Mouse (Mus musculus): ENCODE data around the gene Ccdc173. TPM values are rescaled to one million over a fixed set of nuclear protein-coding genes. Genes with fewer than 3 reads are reported as not detected.

Ccdc173 gene
- polyA plus RNA-seq, 1 experiment from 2014 or later, result 0.08 TPM

GRCm38 (mm10) chr2:69714126-69714525 is 75.2 kb downstream of the Ccdc173 start:
- ATAC-seq (ENCODE audit: low read depth), result no peak
- WGBS (ENCODE audit: insufficient replicate concordance), result 55% methylated on average over 5 of the region's 5 CpGs
- Histone ChIP-seq H3K27me3 (ENCODE audit: control insufficient read depth, insufficient read depth, low read depth, low read length) (no peaks in the 10 kb centered on the region), H3K4me2 (ENCODE audit: low read depth, low read length) (no peak overlapping the region), H3K27ac (ENCODE audit: low read length) (no peak overlapping the region), H3K9me3 (replicated peaks; ENCODE audit: control insufficient read depth, low read length) (no peaks in the 10 kb centered on the region), H3K36me3 (ENCODE audit: control insufficient read depth, insufficient read depth) (no peaks in the 10 kb centered on the region), H3K4me3 (ENCODE audit: low read depth, low read length) (no peak overlapping the region), H3K4me1 (ENCODE audit: control insufficient read depth, low read depth, low read length) (peaks cover 4% of the 10 kb centered on the region), H3K9ac (ENCODE audit: low read depth, low read length) (no peak overlapping the region)

- no peak overlapping the region for H3K27ac ChIP-seq (ENCODE audit: low read length)
- H3K4me1 ChIP-seq (ENCODE audit: control insufficient read depth, low read depth, low read length), result peaks cover 4% of the 10 kb centered on the region
- H3K27me3 ChIP-seq (ENCODE audit: control insufficient read depth, insufficient read depth, low read depth, low read length), result no peaks in the 10 kb centered on the region
- 22% methylated on average over 4 of the region's 4 CpGs for WGBS (ENCODE audit: insufficient replicate concordance)
- no peaks in the 10 kb centered on the region for H3K9me3 ChIP-seq (replicated peaks; ENCODE audit: control insufficient read depth, low read length)
- H3K9ac ChIP-seq (ENCODE audit: low read depth, low read length), result no peak overlapping the region
- ATAC-seq (ENCODE audit: low read depth), result no peak
- peak overlapping the region; percentile 72 for H3K4me3 ChIP-seq (ENCODE audit: low read depth, low read length)
- no peaks in the 10 kb centered on the region for H3K36me3 ChIP-seq (ENCODE audit: control insufficient read depth, insufficient read depth)
- peak overlapping the region; percentile 74 for H3K4me2 ChIP-seq (ENCODE audit: low read depth, low read length)
Observed at GRCm38 (mm10) chr2:69713626-69714014, 75.8 kb downstream of the Ccdc173 start.

- Histone ChIP-seq H3K36me3 (ENCODE audit: control insufficient read depth, insufficient read depth) (no peaks in the 10 kb centered on the region), H3K9ac (ENCODE audit: low read depth, low read length) (peak within 1 kb of the TSS; percentile 63), H3K4me3 (ENCODE audit: low read depth, low read length) (peak within 1 kb of the TSS; percentile 72), H3K27me3 (ENCODE audit: control insufficient read depth, insufficient read depth, low read depth, low read length) (no peaks in the 10 kb centered on the region), H3K27ac (ENCODE audit: low read length) (peak within 1 kb of the TSS; percentile 37; the same call in 1 of the 2 replicates), H3K4me1 (ENCODE audit: control insufficient read depth, low read depth, low read length) (peaks cover 4% of the 10 kb centered on the region), H3K9me3 (replicated peaks; ENCODE audit: control insufficient read depth, low read length) (no peaks in the 10 kb centered on the region), H3K4me2 (ENCODE audit: low read depth, low read length) (peak within 1 kb of the TSS; percentile 74)
- WGBS (ENCODE audit: insufficient replicate concordance), result under 1% methylated on average over 39 of the region's 39 CpGs
- peak; percentile 99 for ATAC-seq (ENCODE audit: low read depth)
Observed at GRCm38 (mm10) chr2:69712981-69713625, 76.3 kb downstream of the Ccdc173 start, which contains the start of gene Fastkd1. Fastkd1 (minus strand) TSS chr2:69713516.

- WGBS (ENCODE audit: insufficient replicate concordance), result 84% methylated on average over 14 of the region's 14 CpGs
- Histone ChIP-seq H3K4me3 (ENCODE audit: low read depth, low read length) (no peak overlapping the region), H3K4me1 (ENCODE audit: control insufficient read depth, low read depth, low read length) (peaks cover 4% of the 10 kb centered on the region), H3K27ac (ENCODE audit: low read length) (no peak overlapping the region), H3K4me2 (ENCODE audit: low read depth, low read length) (no peak overlapping the region), H3K27me3 (ENCODE audit: control insufficient read depth, insufficient read depth, low read depth, low read length) (no peaks in the 10 kb centered on the region), H3K9ac (ENCODE audit: low read depth, low read length) (no peak overlapping the region), H3K36me3 (ENCODE audit: control insufficient read depth, insufficient read depth) (no peaks in the 10 kb centered on the region), H3K9me3 (replicated peaks; ENCODE audit: control insufficient read depth, low read length) (no peaks in the 10 kb centered on the region)
- ATAC-seq (ENCODE audit: low read depth), result no peak
Observed at GRCm38 (mm10) chr2:69712171-69712570, 77.2 kb downstream of the Ccdc173 start.

Other genes with a start within 250 kb of the Ccdc173 start
- 0.08 TPM in 2 replicates for gene Lrp2, start 203.5 kb downstream of the Ccdc173 start, polyA plus RNA-seq (2015; fragmentation: Nextera tagmentation; extraction: Ambion mirVana)
- gene Bbs5, start 142.4 kb downstream of the Ccdc173 start, polyA plus RNA-seq (2015; fragmentation: Nextera tagmentation; extraction: Ambion mirVana), result 2.1 and 2.8 TPM in 2 replicates
- gene Klhl41, start 119.5 kb downstream of the Ccdc173 start, polyA plus RNA-seq (2015; fragmentation: Nextera tagmentation; extraction: Ambion mirVana), result 0.58 and 1.2 TPM in 2 replicates
- gene Fastkd1, start 76.1 kb downstream of the Ccdc173 start, polyA plus RNA-seq (2015; fragmentation: Nextera tagmentation; extraction: Ambion mirVana), result 2.9 and 3.3 TPM in 2 replicates
- gene Ppig, start 67.0 kb downstream of the Ccdc173 start, polyA plus RNA-seq (2015; fragmentation: Nextera tagmentation; extraction: Ambion mirVana), result 45.7 and 49.5 TPM in 2 replicates
- 10.5 and 11.0 TPM in 2 replicates for gene Phospho2, start within 50 bp of the Ccdc173 start, polyA plus RNA-seq (2015; fragmentation: Nextera tagmentation; extraction: Ambion mirVana)
- 19.6 and 22.4 TPM in 2 replicates for gene Klhl23, start 32.4 kb upstream of the Ccdc173 start, polyA plus RNA-seq (2015; fragmentation: Nextera tagmentation; extraction: Ambion mirVana)
- 103 and 116 TPM in 2 replicates for gene Ssb, start 72.0 kb upstream of the Ccdc173 start, polyA plus RNA-seq (2015; fragmentation: Nextera tagmentation; extraction: Ambion mirVana)
- 23.5 and 29.7 TPM in 2 replicates for gene Mettl5, start 96.0 kb upstream of the Ccdc173 start, polyA plus RNA-seq (2015; fragmentation: Nextera tagmentation; extraction: Ambion mirVana)
- 4.8 and 5.6 TPM in 2 replicates for gene Ubr3, start 107.7 kb upstream of the Ccdc173 start, polyA plus RNA-seq (2015; fragmentation: Nextera tagmentation; extraction: Ambion mirVana)
- gene Myo3b, start 249.6 kb upstream of the Ccdc173 start, polyA plus RNA-seq (2015; fragmentation: Nextera tagmentation; extraction: Ambion mirVana), result not detected in 2 replicates